Mouse (Mus musculus): ENCODE measurements around the gene Pakap. TPM values are rescaled to one million over a fixed set of nuclear protein-coding genes. Genes with fewer than 3 reads are reported as not detected.

The Pakap gene
- polyA plus RNA-seq, 1 experiment from 2014 or later = 30.1 TPM

- Histone ChIP-seq H3K27ac (ENCODE audit: low read length) (no peak overlapping the region), H3K36me3 (ENCODE audit: control insufficient read depth, insufficient read depth, low read length) (no peaks in the 10 kb centered on the region), H3K9me3 (ENCODE audit: control insufficient read depth, low read depth, low read length) (no peaks in the 10 kb centered on the region), H3K4me3 (ENCODE audit: low read depth, low read length) (no peak overlapping the region), H3K9ac (replicated peaks; ENCODE audit: low read depth, low read length) (no peak overlapping the region), H3K4me2 (replicated peaks; ENCODE audit: low read depth, low read length) (no peak overlapping the region), H3K4me1 (ENCODE audit: control insufficient read depth, insufficient read depth, low read length) (peaks cover 2% of the 10 kb centered on the region; the same call in 1 of the 2 replicates), H3K27me3 (ENCODE audit: control insufficient read depth, insufficient read depth, low read length) (no peaks in the 10 kb centered on the region)
- 25% methylated on average over 9 of the region's 9 CpGs for WGBS
- ATAC-seq (ENCODE audit: insufficient number of reproducible peaks, insufficient read depth, low FRiP score, low read depth) = peak; percentile 44; the same call in 1 of the 2 replicates
Observed at GRCm38 (mm10) chr4:57904638-57905037, 336.7 kb downstream of the Pakap start.

- ATAC-seq (ENCODE audit: insufficient number of reproducible peaks, insufficient read depth, low FRiP score, low read depth) = no peak
- no peak overlapping the region for H3K27ac ChIP-seq (ENCODE audit: low read length)
- no peaks in the 10 kb centered on the region for H3K9me3 ChIP-seq (ENCODE audit: control insufficient read depth, low read depth, low read length)
- H3K27me3 ChIP-seq (ENCODE audit: control insufficient read depth, insufficient read depth, low read length) = no peaks in the 10 kb centered on the region
- H3K4me3 ChIP-seq (ENCODE audit: low read depth, low read length) = no peak overlapping the region
- no peak overlapping the region for H3K9ac ChIP-seq (replicated peaks; ENCODE audit: low read depth, low read length)
- 28% methylated on average over 2 of the region's 2 CpGs for WGBS
- peaks cover 2% of the 10 kb centered on the region; the same call in 1 of the 2 replicates for H3K4me1 ChIP-seq (ENCODE audit: control insufficient read depth, insufficient read depth, low read length)
- H3K36me3 ChIP-seq (ENCODE audit: control insufficient read depth, insufficient read depth, low read length) = no peaks in the 10 kb centered on the region
- H3K4me2 ChIP-seq (replicated peaks; ENCODE audit: low read depth, low read length) = no peak overlapping the region
Observed at GRCm38 (mm10) chr4:57906708-57907107, 338.7 kb downstream of the Pakap start.

- no peak overlapping the region for H3K27ac ChIP-seq (ENCODE audit: low read length)
- peaks cover 2% of the 10 kb centered on the region; the same call in 1 of the 2 replicates for H3K4me1 ChIP-seq (ENCODE audit: control insufficient read depth, insufficient read depth, low read length)
- no peaks in the 10 kb centered on the region for H3K27me3 ChIP-seq (ENCODE audit: control insufficient read depth, insufficient read depth, low read length)
- H3K4me3 ChIP-seq (ENCODE audit: low read depth, low read length) = no peak overlapping the region
- H3K36me3 ChIP-seq (ENCODE audit: control insufficient read depth, insufficient read depth, low read length) = no peaks in the 10 kb centered on the region
- no peak overlapping the region for H3K9ac ChIP-seq (replicated peaks; ENCODE audit: low read depth, low read length)
- H3K4me2 ChIP-seq (replicated peaks; ENCODE audit: low read depth, low read length) = no peak overlapping the region
- H3K9me3 ChIP-seq (ENCODE audit: control insufficient read depth, low read depth, low read length) = no peaks in the 10 kb centered on the region
- WGBS = 72% methylated on average over 6 of the region's 6 CpGs
- no peak for ATAC-seq (ENCODE audit: insufficient number of reproducible peaks, insufficient read depth, low FRiP score, low read depth)
Observed at GRCm38 (mm10) chr4:57908860-57909259, 340.9 kb downstream of the Pakap start.

GRCm38 (mm10) chr4:57913021-57913420 lies 345.0 kb downstream of the Pakap start:
- Histone ChIP-seq H3K4me3 (ENCODE audit: low read depth, low read length) (no peak overlapping the region), H3K9ac (replicated peaks; ENCODE audit: low read depth, low read length) (no peak overlapping the region), H3K4me2 (replicated peaks; ENCODE audit: low read depth, low read length) (no peak overlapping the region), H3K27me3 (ENCODE audit: control insufficient read depth, insufficient read depth, low read length) (no peaks in the 10 kb centered on the region), H3K36me3 (ENCODE audit: control insufficient read depth, insufficient read depth, low read length) (no peaks in the 10 kb centered on the region), H3K27ac (ENCODE audit: low read length) (no peak overlapping the region), H3K9me3 (ENCODE audit: control insufficient read depth, low read depth, low read length) (no peaks in the 10 kb centered on the region), H3K4me1 (ENCODE audit: control insufficient read depth, insufficient read depth, low read length) (no peaks in the 10 kb centered on the region; the same call in 1 of the 2 replicates)
- ATAC-seq (ENCODE audit: insufficient number of reproducible peaks, insufficient read depth, low FRiP score, low read depth) = no peak

GRCm38 (mm10) chr4:57914193-57915190 lies 346.5 kb downstream of the Pakap start:
- WGBS = 58% methylated on average over 9 of the region's 10 CpGs
- Histone ChIP-seq H3K36me3 (ENCODE audit: control insufficient read depth, insufficient read depth, low read length) (no peaks in the 10 kb centered on the region), H3K4me2 (replicated peaks; ENCODE audit: low read depth, low read length) (peak overlapping the region; percentile 38), H3K27me3 (ENCODE audit: control insufficient read depth, insufficient read depth, low read length) (no peaks in the 10 kb centered on the region), H3K27ac (ENCODE audit: low read length) (peak overlapping the region; percentile 86), H3K4me1 (ENCODE audit: control insufficient read depth, insufficient read depth, low read length) (peaks cover 2% of the 10 kb centered on the region), H3K9me3 (ENCODE audit: control insufficient read depth, low read depth, low read length) (no peaks in the 10 kb centered on the region), H3K4me3 (ENCODE audit: low read depth, low read length) (peak overlapping the region; percentile 29), H3K9ac (replicated peaks; ENCODE audit: low read depth, low read length) (0 out of 2 replicates have a peak overlapping the region, but pooled peaks have one; percentile 14)
- peak; percentile 15; the same call in 1 of the 2 replicates for ATAC-seq (ENCODE audit: insufficient number of reproducible peaks, insufficient read depth, low FRiP score, low read depth)

- 32% methylated on average over 17 of the region's 17 CpGs for WGBS
- H3K27ac ChIP-seq (ENCODE audit: low read length) = peak overlapping the region; percentile 86
- ATAC-seq (ENCODE audit: insufficient number of reproducible peaks, insufficient read depth, low FRiP score, low read depth) = 0 out of 2 replicates have a peak, but pooled peaks have one; percentile 59
- no peaks in the 10 kb centered on the region for H3K9me3 ChIP-seq (ENCODE audit: control insufficient read depth, low read depth, low read length)
- H3K4me3 ChIP-seq (ENCODE audit: low read depth, low read length) = peak overlapping the region; percentile 29
- peak overlapping the region; percentile 18; the same call in 1 of the 2 replicates for H3K9ac ChIP-seq (replicated peaks; ENCODE audit: low read depth, low read length)
- H3K4me2 ChIP-seq (replicated peaks; ENCODE audit: low read depth, low read length) = peak overlapping the region; percentile 38
- H3K27me3 ChIP-seq (ENCODE audit: control insufficient read depth, insufficient read depth, low read length) = no peaks in the 10 kb centered on the region
- H3K36me3 ChIP-seq (ENCODE audit: control insufficient read depth, insufficient read depth, low read length) = no peaks in the 10 kb centered on the region
- peaks cover 8% of the 10 kb centered on the region for H3K4me1 ChIP-seq (ENCODE audit: control insufficient read depth, insufficient read depth, low read length)
Observed at GRCm38 (mm10) chr4:57915216-57915965, 347.4 kb downstream of the Pakap start.

GRCm38 (mm10) chr4:57916201-57916661 lies 348.3 kb downstream of the Pakap start, which contains the start of gene D630039A03Rik:
Gene D630039A03Rik (minus strand): TSS chr4:57916297.
- no peaks in the 10 kb centered on the region for H3K36me3 ChIP-seq (ENCODE audit: control insufficient read depth, insufficient read depth, low read length)
- H3K9me3 ChIP-seq (ENCODE audit: control insufficient read depth, low read depth, low read length) = no peaks in the 10 kb centered on the region
- peak within 1 kb of the TSS; percentile 86 for H3K27ac ChIP-seq (ENCODE audit: low read length)
- WGBS = 11% methylated on average over 9 of the region's 9 CpGs
- ATAC-seq (ENCODE audit: insufficient number of reproducible peaks, insufficient read depth, low FRiP score, low read depth) = peak; percentile 78
- peak within 1 kb of the TSS; percentile 38 for H3K4me2 ChIP-seq (replicated peaks; ENCODE audit: low read depth, low read length)
- H3K9ac ChIP-seq (replicated peaks; ENCODE audit: low read depth, low read length) = peak within 1 kb of the TSS; percentile 18; the same call in 1 of the 2 replicates
- H3K4me3 ChIP-seq (ENCODE audit: low read depth, low read length) = peak within 1 kb of the TSS; percentile 29
- no peaks in the 10 kb centered on the region for H3K27me3 ChIP-seq (ENCODE audit: control insufficient read depth, insufficient read depth, low read length)
- peaks cover 8% of the 10 kb centered on the region for H3K4me1 ChIP-seq (ENCODE audit: control insufficient read depth, insufficient read depth, low read length)

GRCm38 (mm10) chr4:57916711-57917110 lies 348.7 kb downstream of the Pakap start:
- Histone ChIP-seq H3K27ac (ENCODE audit: low read length) (peak overlapping the region; percentile 41; the same call in 1 of the 2 replicates), H3K27me3 (ENCODE audit: control insufficient read depth, insufficient read depth, low read length) (no peaks in the 10 kb centered on the region), H3K4me2 (replicated peaks; ENCODE audit: low read depth, low read length) (0 out of 2 replicates have a peak overlapping the region, but pooled peaks have one; percentile 38), H3K36me3 (ENCODE audit: control insufficient read depth, insufficient read depth, low read length) (no peaks in the 10 kb centered on the region), H3K9ac (replicated peaks; ENCODE audit: low read depth, low read length) (no peak overlapping the region), H3K4me3 (ENCODE audit: low read depth, low read length) (no peak overlapping the region), H3K9me3 (ENCODE audit: control insufficient read depth, low read depth, low read length) (no peaks in the 10 kb centered on the region), H3K4me1 (ENCODE audit: control insufficient read depth, insufficient read depth, low read length) (peaks cover 8% of the 10 kb centered on the region)
- 60% methylated on average over 4 of the region's 4 CpGs for WGBS
- ATAC-seq (ENCODE audit: insufficient number of reproducible peaks, insufficient read depth, low FRiP score, low read depth) = no peak; the same call in 1 of the 2 replicates
